Mouse (Mus musculus): Measurements from ENCODE around the gene Prss2.
"Not testable (repeated sequence)": the region's sequence is repeated elsewhere in the genome, so short reads cannot be mapped to it uniquely, and the experiment has no call there.

Gene Prss2

GRCm38 (mm10) chr6:41521487-41521886 lies at the start of gene Prss2:
Gene Prss2 (plus strand): TSS chr6:41521787.
- DNase-seq = no peak

GRCm38 (mm10) chr6:41499374-41499773 lies 22.2 kb upstream of the Prss2 start:
- DNase-seq = no peak

DNA sequence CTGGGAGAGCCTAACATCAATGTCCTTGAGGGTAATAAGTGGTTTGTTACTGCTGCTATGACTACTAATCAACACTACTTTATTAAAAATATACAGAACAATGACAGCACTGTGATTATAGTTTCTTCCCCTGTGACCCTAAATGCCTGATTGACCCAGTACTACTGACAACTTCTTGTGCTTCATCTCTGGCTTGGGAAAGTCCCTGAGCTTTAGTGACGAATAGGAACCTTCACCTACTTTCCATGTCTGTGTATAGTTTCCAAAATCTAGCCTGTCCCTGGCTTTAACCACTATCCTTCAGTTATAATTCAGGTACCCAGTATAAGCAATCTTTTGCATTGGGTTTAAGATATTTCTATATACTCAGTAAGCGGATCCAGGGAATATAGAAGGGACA lies 16.7 kb upstream of the Prss2 start:
- no peak for DNase-seq

DNA sequence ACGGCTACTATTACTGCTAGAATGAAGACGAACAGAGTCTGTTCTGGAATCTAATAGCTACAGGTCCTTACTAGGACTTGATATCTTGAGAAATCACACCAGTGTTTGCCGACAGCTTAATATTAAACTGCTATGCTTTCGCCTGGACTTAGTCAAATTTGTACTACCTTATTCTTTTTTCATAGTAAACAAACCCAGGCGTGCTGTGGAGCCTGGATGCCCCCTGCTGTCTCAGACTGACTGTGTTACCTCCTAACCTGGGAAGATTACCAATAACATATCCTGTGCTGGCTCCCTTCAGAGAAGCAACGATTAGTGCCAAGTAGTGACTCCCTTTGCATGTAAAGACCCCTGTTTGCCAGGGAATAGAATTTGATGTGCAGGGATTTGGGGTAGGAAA lies 16.3 kb upstream of the Prss2 start:
- DNase-seq = no peak

- no peak for DNase-seq
Observed at GRCm38 (mm10) chr6:41518017-41518524, 3.5 kb upstream of the Prss2 start.

GRCm38 (mm10) chr6:41526453-41526852 lies 4.9 kb downstream of the Prss2 start:
- no peak for DNase-seq

- DNase-seq = no peak
Observed at GRCm38 (mm10) chr6:41527402-41527801, 5.8 kb downstream of the Prss2 start.

- DNase-seq = peak; percentile 17
Observed at GRCm38 (mm10) chr6:41529987-41530386, 8.4 kb downstream of the Prss2 start.

DNA sequence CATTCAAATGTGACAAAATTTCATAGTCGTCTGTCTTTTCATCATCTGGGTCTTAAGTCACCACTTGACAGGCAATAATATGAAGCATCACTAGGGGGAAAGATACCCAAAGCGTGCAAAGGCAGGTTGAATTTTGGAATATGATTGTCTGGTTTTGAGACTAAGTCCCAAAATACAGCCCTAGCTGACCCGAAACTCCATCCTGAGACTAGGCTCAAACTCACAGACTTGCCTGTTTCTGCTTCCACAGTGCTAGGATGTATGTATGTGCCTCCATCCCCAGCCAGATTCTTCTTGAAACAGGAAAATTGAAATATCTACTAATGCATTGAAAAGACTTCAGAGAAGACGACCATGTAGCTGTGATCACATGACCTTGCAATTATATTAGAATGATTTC lies 10.6 kb downstream of the Prss2 start:
- DNase-seq = no peak

DNA sequence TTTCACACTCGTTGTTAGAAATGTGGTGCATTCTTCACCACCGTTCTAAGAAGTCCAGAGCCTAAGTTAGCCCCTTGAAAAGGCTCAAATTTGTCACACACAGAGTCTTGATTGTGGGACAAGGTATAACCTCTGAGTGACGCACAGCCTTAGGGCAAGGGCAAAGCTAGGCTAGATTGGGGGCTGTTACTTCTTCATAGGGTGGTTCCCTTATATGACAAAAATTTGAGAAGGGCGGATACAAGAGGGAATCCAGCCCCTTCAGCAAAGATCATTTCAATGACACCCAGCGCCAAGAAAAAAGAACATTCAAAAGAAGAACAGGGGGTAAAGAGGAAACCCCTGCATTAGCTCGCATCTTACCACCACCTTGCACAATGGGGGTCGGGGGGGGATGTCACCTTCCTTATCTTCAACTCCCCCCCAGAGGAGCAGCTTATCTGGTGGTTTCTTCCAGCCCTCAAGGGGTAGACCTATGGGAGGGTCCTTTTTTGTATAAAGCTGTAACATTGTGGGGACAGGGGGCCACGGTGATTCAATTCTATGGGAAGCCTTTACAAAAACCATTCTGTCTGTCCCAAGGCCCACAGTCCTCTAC lies 11.2 kb downstream of the Prss2 start:
- DNase-seq = no peak

DNA sequence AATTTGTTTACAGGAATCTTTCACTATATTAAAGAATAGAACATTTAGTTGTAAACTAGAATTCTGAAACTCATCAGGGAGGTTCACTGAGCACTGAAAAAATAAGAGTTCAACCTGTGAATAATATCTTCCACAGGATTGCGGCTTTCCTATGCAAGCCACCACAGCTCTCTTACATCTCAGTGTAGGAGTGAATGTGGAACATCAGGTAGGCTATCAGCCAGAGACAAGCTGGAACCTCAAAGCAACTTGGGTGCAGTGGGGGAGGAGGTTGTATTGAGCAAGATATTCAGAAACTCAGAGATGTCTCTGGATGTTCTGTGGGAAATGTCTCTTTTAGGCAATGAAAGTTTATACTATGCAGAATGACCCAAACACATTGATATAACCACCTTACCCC lies 15.8 kb downstream of the Prss2 start:
- DNase-seq = no peak

GRCm38 (mm10) chr6:41538296-41538695 lies 16.7 kb downstream of the Prss2 start:
- DNase-seq = not testable (repeated sequence)

- DNase-seq = no peak
Observed at GRCm38 (mm10) chr6:41540746-41541145, 19.2 kb downstream of the Prss2 start.

DNA sequence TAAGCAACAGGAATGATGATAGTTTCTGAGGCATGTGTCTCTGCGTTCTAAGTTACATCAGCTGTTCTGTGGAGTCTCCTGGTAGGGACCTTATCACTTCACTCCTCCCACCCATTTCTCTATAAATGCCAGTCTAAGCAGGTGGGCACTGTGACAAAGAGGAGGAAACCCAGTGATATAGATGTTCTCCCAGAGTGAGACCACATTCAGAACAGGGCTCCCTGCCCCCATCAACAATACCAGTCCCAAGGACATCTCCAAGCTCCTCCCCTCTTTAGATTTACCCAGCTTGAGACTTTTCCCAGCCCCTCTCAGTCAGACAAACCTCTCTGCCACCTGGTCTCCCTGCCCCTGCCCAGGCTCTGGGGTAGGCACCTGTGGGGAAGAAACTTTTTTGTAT lies 20.2 kb downstream of the Prss2 start:
- DNase-seq = no peak

- DNase-seq = no peak
Observed at GRCm38 (mm10) chr6:41542983-41543382, 21.4 kb downstream of the Prss2 start.

DNA sequence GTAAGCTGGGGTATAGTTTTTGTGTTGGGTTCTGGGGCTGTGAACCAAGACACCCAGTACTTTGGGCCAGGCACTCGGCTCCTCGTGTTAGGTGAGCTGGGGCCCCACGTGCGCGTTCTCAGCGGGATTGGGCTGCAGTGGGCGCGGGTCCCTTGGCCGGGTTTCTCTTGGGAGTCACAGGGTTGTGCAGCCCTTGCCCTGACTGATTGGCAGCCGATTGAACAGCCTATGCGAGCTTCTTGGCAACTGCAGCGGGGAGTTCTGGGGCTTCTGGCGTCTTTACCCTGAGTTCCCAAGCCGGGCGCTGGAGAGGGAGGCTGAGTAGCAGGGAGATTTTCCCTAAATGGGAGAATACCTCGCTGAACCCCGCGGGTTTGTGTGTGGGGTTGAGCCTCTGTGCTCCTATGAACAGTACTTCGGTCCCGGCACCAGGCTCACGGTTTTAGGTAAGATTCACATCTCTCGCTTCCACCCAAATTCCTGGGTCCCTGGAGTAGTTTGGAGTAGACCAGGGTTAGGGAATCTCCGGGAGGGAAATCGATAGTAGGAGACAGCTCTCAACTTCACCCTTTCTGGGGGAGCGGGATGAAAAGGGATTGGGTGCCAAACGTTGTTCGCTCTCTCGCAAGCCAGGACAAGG lies 21.9 kb downstream of the Prss2 start:
- DNase-seq = no peak

DNA sequence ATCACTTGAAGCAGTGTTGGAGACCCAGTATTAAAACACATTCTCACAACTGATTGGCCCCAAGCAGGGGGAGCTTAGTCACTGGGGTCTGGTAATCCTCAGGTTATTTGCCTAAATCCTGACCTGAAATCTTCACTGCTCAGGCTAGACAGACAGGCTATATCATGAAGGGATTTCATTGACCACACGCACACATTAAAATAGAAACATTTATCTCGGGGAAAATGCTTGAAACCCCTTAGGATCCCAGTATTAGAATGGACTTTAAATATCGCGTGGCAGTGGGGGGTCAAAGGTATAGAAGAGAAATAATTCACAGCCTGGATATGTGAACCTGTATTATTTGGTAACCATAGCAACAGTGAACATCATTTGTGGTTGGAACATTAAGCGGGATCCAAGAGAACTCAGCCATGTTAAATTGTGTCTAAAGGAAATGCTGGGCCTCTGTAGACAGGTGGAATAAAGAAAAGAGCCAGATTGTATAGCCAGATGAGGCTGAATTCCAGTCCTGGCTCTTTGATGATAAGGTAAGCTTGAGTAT lies 22.9 kb downstream of the Prss2 start:
- no peak for DNase-seq

- no peak for DNase-seq
Observed at GRCm38 (mm10) chr6:41545266-41545665, 23.7 kb downstream of the Prss2 start.

DNA sequence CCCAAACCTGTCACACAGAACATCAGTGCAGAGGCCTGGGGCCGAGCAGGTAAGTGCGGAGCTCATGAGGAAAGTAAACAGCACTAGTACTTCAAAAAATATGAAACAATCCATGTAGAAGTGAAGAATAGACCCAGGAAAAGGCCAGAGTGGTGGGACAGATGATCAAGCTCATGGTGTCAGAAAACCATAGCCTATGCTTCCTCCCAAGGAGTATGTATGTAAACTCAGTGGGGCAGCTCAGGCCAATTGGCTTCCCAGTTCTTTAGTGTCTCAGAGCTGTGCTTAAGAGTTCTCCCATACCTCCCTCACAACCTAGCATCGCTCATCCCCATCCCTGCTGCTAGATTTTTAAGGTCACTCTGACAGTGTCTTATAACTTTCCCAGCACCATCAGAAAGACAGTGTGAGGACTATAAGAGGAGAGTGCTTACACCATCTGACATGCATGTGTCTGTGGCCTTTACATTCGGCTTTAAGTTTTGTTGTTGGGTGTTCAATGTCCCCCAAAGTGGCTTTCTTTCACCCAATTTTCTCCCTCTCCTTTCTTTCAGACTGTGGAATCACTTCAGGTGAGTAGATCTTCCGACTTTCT lies 25.6 kb downstream of the Prss2 start:
- DNase-seq = no peak

DNA sequence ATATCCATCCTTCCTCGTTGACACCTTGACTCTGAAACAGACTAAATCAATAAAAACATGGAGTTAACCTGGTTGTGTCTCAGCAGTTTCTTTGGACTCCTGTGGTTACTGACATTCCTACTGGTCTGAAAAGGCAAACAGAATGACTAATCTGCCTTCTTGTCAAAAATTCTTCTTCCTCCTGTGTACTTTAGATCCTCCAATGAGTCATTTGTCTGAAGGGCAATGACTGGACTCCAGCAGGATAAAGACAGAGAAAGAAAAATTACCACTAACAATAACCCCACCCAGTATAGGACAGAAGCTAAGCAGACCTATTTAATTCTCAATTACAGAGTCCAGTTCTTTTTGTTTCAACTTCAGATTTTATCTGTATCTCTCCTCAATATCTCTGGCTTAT lies 26.7 kb downstream of the Prss2 start:
- DNase-seq = no peak

DNA sequence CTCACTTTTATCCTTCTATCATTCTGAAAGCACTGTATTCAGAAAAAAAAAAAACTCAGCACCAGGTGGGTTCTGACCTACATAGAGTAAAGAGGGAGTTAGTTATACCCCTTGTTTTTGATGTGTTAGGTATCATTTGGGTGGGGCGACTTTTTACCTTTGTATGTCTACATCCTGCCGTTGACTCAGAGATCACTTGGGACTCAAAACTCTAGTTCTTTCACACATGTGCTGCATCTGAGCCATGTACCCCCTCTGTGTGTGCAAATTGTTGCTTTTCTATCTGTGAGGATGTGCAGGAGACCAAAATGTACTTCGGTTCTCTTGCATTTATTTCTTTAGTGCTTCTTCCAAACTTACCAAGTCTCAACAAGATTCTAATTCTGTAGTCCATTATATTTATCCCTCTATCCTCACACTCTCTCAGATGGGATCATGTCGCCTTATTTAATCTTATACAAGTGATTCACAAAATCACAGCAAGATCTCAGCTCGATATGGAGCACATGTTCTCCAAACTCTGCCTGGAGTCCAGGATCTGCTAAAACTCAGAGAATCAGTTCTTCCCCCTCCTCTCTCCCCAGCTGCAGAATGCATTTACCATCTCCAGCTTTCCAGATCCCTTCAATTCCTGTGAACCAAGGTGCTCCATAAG lies 31.9 kb downstream of the Prss2 start:
- no peak for DNase-seq

DNA sequence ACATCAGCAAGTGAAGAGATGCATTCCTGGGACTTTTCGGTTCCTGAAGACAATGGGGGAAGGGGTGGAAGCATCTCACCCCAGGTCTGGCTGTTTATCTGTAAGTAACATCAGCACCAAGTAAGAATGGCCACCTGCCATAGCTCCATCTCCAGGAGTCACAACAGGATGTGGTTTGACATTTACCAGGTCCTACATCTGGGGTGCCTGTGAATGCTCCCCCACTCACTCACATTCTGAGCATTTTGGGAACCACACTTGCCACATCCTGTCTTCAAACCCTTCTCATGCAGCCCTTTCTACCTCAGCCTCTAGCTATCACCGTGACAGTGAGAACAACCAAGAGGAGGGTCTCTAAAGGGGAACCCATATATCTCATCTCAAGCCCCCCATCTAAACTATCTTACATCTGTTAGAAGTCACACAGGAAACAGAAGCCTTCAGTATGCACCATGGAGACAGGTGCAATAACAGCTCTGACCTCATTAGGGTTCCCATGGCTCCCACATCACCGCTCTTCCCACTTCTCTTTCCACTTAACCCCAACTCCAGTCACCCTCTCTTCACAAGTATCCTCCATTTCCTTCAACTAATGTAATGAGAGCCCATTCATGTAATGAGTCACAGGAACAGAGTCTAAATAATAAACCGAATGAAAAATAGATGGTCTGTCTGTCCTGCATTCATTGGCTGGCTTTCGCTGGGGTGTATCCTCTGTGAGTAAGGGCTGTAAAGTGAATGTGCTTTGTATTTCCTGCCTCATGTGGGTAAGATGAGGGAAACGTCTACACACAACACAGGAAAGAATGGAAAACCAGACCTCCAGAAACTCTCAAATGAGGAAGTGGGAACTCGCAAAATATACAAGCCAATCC lies 32.9 kb downstream of the Prss2 start:
- no peak for DNase-seq

GRCm38 (mm10) chr6:41556389-41556788 lies 34.8 kb downstream of the Prss2 start:
- no peak for DNase-seq

Data from liver (tissue).